Mouse (Mus musculus) lung, adult 2 months (tissue): ENCODE measurements around the gene Cdkal1.

Source experiments
- CTCF ChIP-seq: fragments of 200-500 bp; IDR thresholded peaks from 2 replicates; pipeline ENCODE4 v1.5.1; 2011; ENCODE audit warnings: mild to moderate bottlenecking, low read length, control low read depth; ENCODE audit not compliant: insufficient read depth
- POLR2A ChIP-seq: fragments of 200-500 bp; IDR thresholded peaks from 2 replicates; pipeline ENCODE4 v1.6.1; 2011; ENCODE audit warnings: low read depth, mild to moderate bottlenecking, control low read depth, low read length, borderline replicate concordance; ENCODE audit errors: extremely low read depth

DNA sequence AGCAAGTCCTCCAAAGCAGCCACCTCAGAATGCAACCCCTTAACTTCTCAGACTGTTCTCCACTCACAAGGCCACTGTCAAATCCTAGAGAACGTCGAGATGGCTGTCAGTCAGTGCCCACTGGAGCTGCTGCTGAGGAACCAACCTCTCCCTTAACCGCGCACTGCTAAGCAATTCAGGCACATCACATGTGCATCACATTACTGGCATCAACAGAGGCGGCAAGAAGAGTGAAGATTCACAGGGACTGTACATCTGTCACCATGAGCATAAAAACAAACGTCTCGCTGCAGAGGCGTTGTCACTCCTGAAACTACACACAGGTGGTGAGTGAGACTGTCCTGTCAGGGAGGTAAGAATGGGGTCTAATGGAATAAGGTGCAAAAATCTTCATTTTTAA is 21.7 kb downstream of the Cdkal1 start:
- TF ChIP-seq CTCF (no peak), POLR2A (no peak)
